Mouse (Mus musculus): ENCODE measurements around the gene Gng5. TPM values are rescaled to one million over a fixed set of nuclear protein-coding genes. Genes with fewer than 3 reads are reported as not detected.

The Gng5 gene
- polyA plus RNA-seq, 1 experiment from 2014 or later: 390 TPM

DNA sequence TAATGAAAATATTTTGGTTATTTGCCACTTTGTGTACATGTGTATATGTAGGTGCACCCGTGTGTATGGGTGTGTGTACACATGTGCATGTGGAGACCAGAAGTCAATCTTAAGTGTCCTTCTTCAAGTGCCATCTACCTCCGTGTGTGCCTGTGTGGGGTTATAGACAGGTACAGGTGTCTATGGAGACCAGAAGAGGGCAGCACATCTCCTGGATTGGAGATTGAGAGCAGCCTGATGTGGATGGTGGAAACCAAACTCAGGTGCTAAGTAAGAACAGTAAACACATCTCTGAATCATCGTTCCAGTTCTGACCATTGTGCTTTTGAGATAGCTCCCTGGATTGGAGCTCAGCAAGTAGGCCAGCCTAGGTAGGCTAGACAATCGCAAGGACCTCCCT lies 13.1 kb upstream of the Gng5 start:
- Histone ChIP-seq H3K4me1 (ENCODE audit: control insufficient read depth, insufficient read depth, low read length) (no peaks in the 10 kb centered on the region), H3K4me2 (ENCODE audit: low read length) (no peak overlapping the region), H3K4me3 (replicated peaks; ENCODE audit: low read depth, low read length) (no peak overlapping the region), H3K36me3 (ENCODE audit: control insufficient read depth, insufficient read depth, low read length) (no peaks in the 10 kb centered on the region), H3K9ac (replicated peaks; ENCODE audit: low read length) (no peak overlapping the region), H3K27ac (replicated peaks; ENCODE audit: low read depth, low read length) (no peak overlapping the region), H3K9me3 (ENCODE audit: control insufficient read depth, low read length) (no peaks in the 10 kb centered on the region), H3K27me3 (ENCODE audit: control insufficient read depth, insufficient read depth, low read length) (no peaks in the 10 kb centered on the region)
- 81% methylated on average over 4 of the region's 4 CpGs for whole genome bisulfite sequencing
- no peak for DNase-seq
- no peak for ATAC-seq (ENCODE audit: low FRiP score, low TSS enrichment)

DNA sequence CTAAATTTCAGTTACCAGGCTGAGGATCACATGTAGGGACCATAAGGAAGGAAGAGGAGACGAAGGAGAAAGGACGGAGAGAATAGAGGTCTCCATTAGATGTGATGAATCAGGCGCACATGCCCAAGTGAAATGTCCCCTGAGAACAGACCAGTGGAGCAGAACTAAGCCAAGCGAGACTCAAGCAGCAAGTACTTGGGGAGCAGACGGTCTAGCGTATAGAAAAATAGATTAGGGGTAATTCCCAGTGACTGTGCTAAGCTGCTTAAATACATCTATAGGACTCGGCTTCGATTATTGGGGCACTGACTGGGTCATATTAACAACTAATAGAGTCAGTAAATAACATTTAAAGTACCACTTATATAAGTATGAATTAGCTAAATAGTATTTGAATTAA lies 4.7 kb upstream of the Gng5 start:
- no peak overlapping the region for H3K4me3 ChIP-seq (replicated peaks; ENCODE audit: low read depth, low read length)
- H3K9ac ChIP-seq (replicated peaks; ENCODE audit: low read length): no peak overlapping the region
- no peak for DNase-seq
- no peaks in the 10 kb centered on the region for H3K27me3 ChIP-seq (ENCODE audit: control insufficient read depth, insufficient read depth, low read length)
- no peak overlapping the region for H3K27ac ChIP-seq (replicated peaks; ENCODE audit: low read depth, low read length)
- no peak for ATAC-seq (ENCODE audit: low FRiP score, low TSS enrichment)
- H3K9me3 ChIP-seq (ENCODE audit: control insufficient read depth, low read length): no peaks in the 10 kb centered on the region
- no peak overlapping the region for H3K4me2 ChIP-seq (ENCODE audit: low read length)
- 10% methylated on average over 8 of the region's 8 CpGs for WGBS
- H3K4me1 ChIP-seq (ENCODE audit: control insufficient read depth, insufficient read depth, low read length): no peaks in the 10 kb centered on the region
- H3K36me3 ChIP-seq (ENCODE audit: control insufficient read depth, insufficient read depth, low read length): no peaks in the 10 kb centered on the region

DNA sequence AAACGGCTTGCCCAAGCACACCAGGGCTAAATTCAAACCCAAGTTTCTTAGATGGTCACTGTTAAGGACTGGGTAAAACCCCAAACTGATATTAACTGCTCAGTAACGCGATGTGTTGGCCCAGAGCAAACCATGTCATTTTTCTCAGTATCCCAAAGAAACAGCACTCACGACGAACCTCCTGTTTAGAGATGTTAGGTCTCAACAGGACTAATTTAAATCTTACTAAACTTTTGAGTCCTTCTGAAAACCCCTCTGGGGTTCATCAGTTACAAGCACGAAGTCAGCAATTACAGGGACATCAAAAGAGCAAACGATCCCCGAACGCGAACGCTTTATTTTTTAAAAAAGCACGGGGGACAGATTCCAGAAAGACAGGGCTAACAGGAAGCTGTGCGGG lies 618 bp upstream of the Gng5 start:
- peaks cover 17% of the 10 kb centered on the region for H3K4me1 ChIP-seq (ENCODE audit: control insufficient read depth, insufficient read depth, low read length)
- 4% methylated on average over 13 of the region's 13 CpGs for WGBS
- no peaks in the 10 kb centered on the region for H3K9me3 ChIP-seq (ENCODE audit: control insufficient read depth, low read length)
- peak overlapping the region; percentile 73 for H3K9ac ChIP-seq (replicated peaks; ENCODE audit: low read length)
- H3K4me3 ChIP-seq (replicated peaks; ENCODE audit: low read depth, low read length): peak overlapping the region; percentile 72
- H3K27me3 ChIP-seq (ENCODE audit: control insufficient read depth, insufficient read depth, low read length): no peaks in the 10 kb centered on the region
- H3K27ac ChIP-seq (replicated peaks; ENCODE audit: low read depth, low read length): peak overlapping the region; percentile 75
- peak overlapping the region; percentile 70 for H3K4me2 ChIP-seq (ENCODE audit: low read length)
- DNase-seq: no peak
- no peak for ATAC-seq (ENCODE audit: low FRiP score, low TSS enrichment)
- peaks cover 8% of the 10 kb centered on the region for H3K36me3 ChIP-seq (ENCODE audit: control insufficient read depth, insufficient read depth, low read length)

GRCm38 (mm10) chr3:146500003-146500809 lies 599 bp downstream of the Gng5 start:
- ATAC-seq (ENCODE audit: low FRiP score, low TSS enrichment) (peak; percentile 85), DNase-seq (peak; percentile 75)
- Histone ChIP-seq H3K27me3 (ENCODE audit: control insufficient read depth, insufficient read depth, low read length) (no peaks in the 10 kb centered on the region), H3K9ac (replicated peaks; ENCODE audit: low read length) (peak overlapping the region; percentile 73), H3K4me2 (ENCODE audit: low read length) (peak overlapping the region; percentile 70), H3K36me3 (ENCODE audit: control insufficient read depth, insufficient read depth, low read length) (peaks cover 11% of the 10 kb centered on the region), H3K4me1 (ENCODE audit: control insufficient read depth, insufficient read depth, low read length) (peaks cover 17% of the 10 kb centered on the region), H3K27ac (replicated peaks; ENCODE audit: low read depth, low read length) (peak overlapping the region; percentile 75), H3K4me3 (replicated peaks; ENCODE audit: low read depth, low read length) (peak overlapping the region; percentile 72), H3K9me3 (ENCODE audit: control insufficient read depth, low read length) (no peaks in the 10 kb centered on the region)
- WGBS: under 1% methylated on average over 57 of the region's 57 CpGs

DNA sequence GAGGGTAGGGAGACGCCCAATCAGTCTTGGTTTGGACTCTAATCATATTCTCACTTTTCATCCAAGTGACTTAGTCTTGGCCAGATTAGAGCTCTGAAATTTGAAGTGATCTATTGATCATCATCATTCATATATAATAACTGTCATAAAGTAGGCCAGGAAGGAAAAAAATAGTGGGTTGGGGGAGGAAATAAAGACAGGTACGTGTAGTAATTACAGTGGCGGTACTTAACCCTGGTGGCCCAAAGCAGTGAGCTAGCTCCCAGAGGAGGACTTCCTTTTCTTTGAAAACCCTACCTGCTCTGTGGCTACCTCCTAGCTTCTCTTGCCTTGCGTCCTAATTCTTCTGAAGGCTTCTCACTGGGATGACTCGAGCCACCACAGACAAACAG lies 1.2 kb downstream of the Gng5 start:
- ATAC-seq (ENCODE audit: low FRiP score, low TSS enrichment) (no peak), DNase-seq (peak; percentile 5)
- H3K4me2 ChIP-seq (ENCODE audit: low read length): peak overlapping the region; percentile 70
- no peaks in the 10 kb centered on the region for H3K9me3 ChIP-seq (ENCODE audit: control insufficient read depth, low read length)
- 11% methylated on average over 5 of the region's 5 CpGs for WGBS
- H3K9ac ChIP-seq (replicated peaks; ENCODE audit: low read length): peak overlapping the region; percentile 73
- peaks cover 17% of the 10 kb centered on the region for H3K36me3 ChIP-seq (ENCODE audit: control insufficient read depth, insufficient read depth, low read length)
- no peak overlapping the region for H3K27ac ChIP-seq (replicated peaks; ENCODE audit: low read depth, low read length)
- peaks cover 17% of the 10 kb centered on the region for H3K4me1 ChIP-seq (ENCODE audit: control insufficient read depth, insufficient read depth, low read length)
- peak overlapping the region; percentile 72 for H3K4me3 ChIP-seq (replicated peaks; ENCODE audit: low read depth, low read length)
- no peaks in the 10 kb centered on the region for H3K27me3 ChIP-seq (ENCODE audit: control insufficient read depth, insufficient read depth, low read length)

DNA sequence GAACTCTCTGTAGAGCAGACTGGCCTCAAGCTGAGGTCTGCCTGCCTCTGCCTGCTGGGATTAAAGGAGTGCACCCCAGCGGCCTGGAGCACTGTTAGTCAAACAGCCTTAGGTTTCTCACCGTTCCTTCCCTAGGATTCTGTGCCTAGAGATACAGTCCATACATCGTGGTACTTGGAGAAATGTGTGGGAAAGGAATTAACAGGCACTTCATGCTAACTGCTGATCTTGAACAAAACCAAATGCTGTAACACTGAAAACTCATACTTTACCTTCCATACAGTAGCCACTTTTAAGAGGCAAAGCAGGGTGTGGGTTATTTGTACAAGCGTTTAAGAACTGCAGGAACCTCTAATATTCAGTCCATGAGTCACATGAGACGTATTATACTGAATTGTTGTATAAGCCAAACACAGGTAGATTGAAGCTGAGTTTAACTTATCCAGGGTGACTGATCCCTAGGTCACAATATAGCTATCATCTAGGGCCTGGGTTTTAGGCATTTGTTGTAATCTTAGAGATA lies 2.1 kb downstream of the Gng5 start:
- Histone ChIP-seq H3K27ac (replicated peaks; ENCODE audit: low read depth, low read length) (no peak overlapping the region), H3K36me3 (ENCODE audit: control insufficient read depth, insufficient read depth, low read length) (peaks cover 23% of the 10 kb centered on the region), H3K4me2 (ENCODE audit: low read length) (peak overlapping the region; percentile 70), H3K4me3 (replicated peaks; ENCODE audit: low read depth, low read length) (peak overlapping the region; percentile 72), H3K9ac (replicated peaks; ENCODE audit: low read length) (no peak overlapping the region), H3K27me3 (ENCODE audit: control insufficient read depth, insufficient read depth, low read length) (no peaks in the 10 kb centered on the region), H3K4me1 (ENCODE audit: control insufficient read depth, insufficient read depth, low read length) (peaks cover 17% of the 10 kb centered on the region), H3K9me3 (ENCODE audit: control insufficient read depth, low read length) (no peaks in the 10 kb centered on the region)
- ATAC-seq (ENCODE audit: low FRiP score, low TSS enrichment): no peak
- 57% methylated on average over 5 of the region's 5 CpGs for WGBS
- DNase-seq: no peak

DNA sequence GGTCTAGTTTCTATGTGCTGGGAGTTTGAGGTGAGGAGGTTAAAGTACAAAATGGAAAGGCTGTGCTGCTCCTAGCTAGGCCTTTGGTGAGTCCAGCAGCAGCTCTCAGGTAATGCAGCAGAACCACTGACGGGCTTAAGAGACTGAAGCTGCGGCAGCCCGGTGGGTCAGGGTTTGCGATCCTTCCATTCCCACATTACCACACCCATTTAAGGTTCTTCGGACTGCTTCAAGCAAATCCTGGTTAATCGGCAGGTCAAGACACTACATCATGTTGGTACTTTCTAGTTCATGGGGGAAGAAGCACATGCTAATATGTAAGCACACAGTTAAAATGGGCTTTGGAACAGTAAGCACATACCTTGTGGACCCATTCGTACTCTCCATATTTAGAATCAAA lies 7.1 kb downstream of the Gng5 start:
- ATAC-seq (ENCODE audit: low FRiP score, low TSS enrichment) (no peak), DNase-seq (no peak)
- Histone ChIP-seq H3K9me3 (ENCODE audit: control insufficient read depth, low read length) (no peaks in the 10 kb centered on the region), H3K4me2 (ENCODE audit: low read length) (no peak overlapping the region), H3K4me3 (replicated peaks; ENCODE audit: low read depth, low read length) (no peak overlapping the region), H3K9ac (replicated peaks; ENCODE audit: low read length) (no peak overlapping the region), H3K36me3 (ENCODE audit: control insufficient read depth, insufficient read depth, low read length) (peaks cover 66% of the 10 kb centered on the region), H3K27ac (replicated peaks; ENCODE audit: low read depth, low read length) (no peak overlapping the region), H3K27me3 (ENCODE audit: control insufficient read depth, insufficient read depth, low read length) (no peaks in the 10 kb centered on the region), H3K4me1 (ENCODE audit: control insufficient read depth, insufficient read depth, low read length) (peaks cover 3% of the 10 kb centered on the region; the same call in 1 of the 2 replicates)
- WGBS: 95% methylated on average over 7 of the region's 7 CpGs

- ATAC-seq (ENCODE audit: low FRiP score, low TSS enrichment) (peak; percentile 10; the same call in 1 of the 2 replicates), DNase-seq (no peak)
- Histone ChIP-seq H3K9me3 (ENCODE audit: control insufficient read depth, low read length) (no peaks in the 10 kb centered on the region), H3K27me3 (ENCODE audit: control insufficient read depth, insufficient read depth, low read length) (no peaks in the 10 kb centered on the region), H3K4me2 (ENCODE audit: low read length) (peak overlapping the region; percentile 71), H3K4me1 (ENCODE audit: control insufficient read depth, insufficient read depth, low read length) (no peaks in the 10 kb centered on the region), H3K27ac (replicated peaks; ENCODE audit: low read depth, low read length) (peak overlapping the region; percentile 96), H3K4me3 (replicated peaks; ENCODE audit: low read depth, low read length) (peak overlapping the region; percentile 76), H3K36me3 (ENCODE audit: control insufficient read depth, insufficient read depth, low read length) (peaks cover 24% of the 10 kb centered on the region), H3K9ac (replicated peaks; ENCODE audit: low read length) (peak overlapping the region; percentile 74)
- WGBS: 38% methylated on average over 5 of the region's 5 CpGs
Observed at GRCm38 (mm10) chr3:146520226-146520797, 20.7 kb downstream of the Gng5 start.
